Mouse (Mus musculus): ENCODE data around the gene Fam43a. TPM values are rescaled to one million over a fixed set of nuclear protein-coding genes. Genes with fewer than 3 reads are reported as not detected.

Fam43a gene
- 10 to 100 TPM; 14.8 to 16.9 TPM for total RNA-seq (2021)
- long read RNA-seq, partial matches to known transcripts: 0 of 3 reads
- long read RNA-seq, other reads (novel, unspliced or antisense): 0 of 3 reads

GRCm38 (mm10) chr16:30599491-30600268 is at the start of gene Fam43a:
Gene Fam43a, plus strand, starts transcription at chr16:30599723.
- peak; percentile 68 to 78 for DNase-seq (ENCODE audit: low spot score in 2 of 2)

GRCm38 (mm10) chr16:30549966-30550747 is 49.4 kb upstream of the Fam43a start:
- DNase-seq (ENCODE audit: low spot score in 2 of 2): peak; percentile 86 to 91

- DNase-seq (ENCODE audit: low spot score in 2 of 2): no peak
Observed at GRCm38 (mm10) chr16:30550748-30551192, 48.8 kb upstream of the Fam43a start, which contains the start of gene Tmem44. Gene Tmem44, minus strand, starts transcription at chr16:30550842.

GRCm38 (mm10) chr16:30552621-30553338 is 46.7 kb upstream of the Fam43a start:
- DNase-seq (ENCODE audit: low spot score in 2 of 2): peak; percentile 83 to 87

- no peak for DNase-seq (ENCODE audit: low spot score in 2 of 2)
Observed at GRCm38 (mm10) chr16:30554109-30554508, 45.4 kb upstream of the Fam43a start.

GRCm38 (mm10) chr16:30559312-30559992 is 40.1 kb upstream of the Fam43a start:
- DNase-seq (ENCODE audit: low spot score in 2 of 2): no peak

- no peak for DNase-seq (ENCODE audit: low spot score in 2 of 2)
Observed at GRCm38 (mm10) chr16:30560601-30561000, 38.9 kb upstream of the Fam43a start.

GRCm38 (mm10) chr16:30565631-30566030 is 33.9 kb upstream of the Fam43a start:
- no peak for DNase-seq (ENCODE audit: low spot score in 2 of 2)

GRCm38 (mm10) chr16:30570173-30570572 is 29.4 kb upstream of the Fam43a start:
- no peak for DNase-seq (ENCODE audit: low spot score in 2 of 2)

- no peak for DNase-seq (ENCODE audit: low spot score in 2 of 2)
Observed at GRCm38 (mm10) chr16:30571378-30571777, 28.1 kb upstream of the Fam43a start.

GRCm38 (mm10) chr16:30572239-30572638 is 27.3 kb upstream of the Fam43a start:
- no peak for DNase-seq (ENCODE audit: low spot score in 2 of 2)

- no peak for DNase-seq (ENCODE audit: low spot score in 2 of 2)
Observed at GRCm38 (mm10) chr16:30575815-30576214, 23.7 kb upstream of the Fam43a start.

GRCm38 (mm10) chr16:30576392-30576791 is 23.1 kb upstream of the Fam43a start:
- DNase-seq (ENCODE audit: low spot score in 2 of 2): no peak

GRCm38 (mm10) chr16:30580765-30581164 is 18.8 kb upstream of the Fam43a start:
- DNase-seq (ENCODE audit: low spot score in 2 of 2): no peak

GRCm38 (mm10) chr16:30586935-30587493 is 12.5 kb upstream of the Fam43a start:
- DNase-seq (ENCODE audit: low spot score in 2 of 2): no peak

GRCm38 (mm10) chr16:30587494-30588327 is 11.8 kb upstream of the Fam43a start, which contains the start of gene Lsg1:
Gene Lsg1, minus strand, starts transcription at chr16:30587592.
- peak; percentile 90 to 91 for DNase-seq (ENCODE audit: low spot score in 2 of 2)

- DNase-seq (ENCODE audit: low spot score in 2 of 2): no peak
Observed at GRCm38 (mm10) chr16:30590264-30591209, 9.0 kb upstream of the Fam43a start.

GRCm38 (mm10) chr16:30591990-30592389 is 7.5 kb upstream of the Fam43a start:
- DNase-seq (ENCODE audit: low spot score in 2 of 2): no peak

Data from layer of hippocampus, postnatal 10 days (tissue).